In the genomic region with DNA sequence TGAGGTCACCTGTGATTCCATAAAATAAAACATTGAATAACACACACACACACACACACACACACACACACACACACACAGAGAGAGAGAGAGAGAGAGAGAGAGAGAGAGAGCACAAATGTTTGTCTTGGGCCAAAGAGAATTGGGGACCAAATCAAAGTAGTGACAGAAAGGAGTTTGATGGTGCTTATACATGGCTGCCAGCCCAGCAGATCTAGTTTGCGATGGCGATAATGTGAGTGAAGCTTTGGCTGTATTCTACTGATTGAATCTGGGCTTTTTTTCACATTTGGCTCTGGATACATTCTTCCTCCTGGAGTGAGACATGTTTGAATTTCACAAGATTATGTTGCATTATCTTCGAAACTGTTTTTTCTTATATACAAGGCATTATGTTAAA, we compare ENCODE assay signal across 33 mouse cellular contexts.
"Had no signal": no experiment of that assay in that cellular context is flagged by ENCODE, and none has a peak within 500 bp of the region (broad histone marks: within the 10 kb centered on the region; RNA-seq: fewer than 3 reads in every experiment).

No protein-coding gene starts in this region.

- H3K36me3 ChIP-seq: heart, embryonic 13.5 days; heart, embryonic 15.5 days; hindbrain, embryonic 10.5 days; hindbrain, embryonic 12.5 days; hindbrain, embryonic 13.5 days; hindbrain, embryonic 15.5 days; intestine, embryonic 15.5 days; kidney, embryonic 15.5 days had no signal

- H3K4me3 ChIP-seq: heart, embryonic 13.5 days; heart, embryonic 15.5 days; hindbrain, embryonic 10.5 days; hindbrain, embryonic 12.5 days; hindbrain, embryonic 13.5 days; hindbrain, embryonic 15.5 days; intestine, embryonic 15.5 days; kidney, embryonic 15.5 days; layer of hippocampus, adult 2 months; left cerebral cortex, adult 2 months had no signal

- DNase-seq: heart, postnatal 10 days; heart, postnatal 14 days; heart, postnatal 36 days; heart, postnatal 4 days; kidney, adult 11 months; kidney, adult 18-20 months; kidney, adult 2 months; kidney, adult 8-10 months; kidney, adult 9 months; kidney, postnatal 10 days; kidney, postnatal 14 days; kidney, postnatal 25 days; kidney, postnatal 36 days; kidney, postnatal 4 days; layer of hippocampus, adult 9-11 months; layer of hippocampus, postnatal 36 days had no signal

- H3K4me2 ChIP-seq: heart, embryonic 13.5 days; heart, embryonic 15.5 days; hindbrain, embryonic 12.5 days; hindbrain, embryonic 13.5 days; hindbrain, embryonic 14.5 days; hindbrain, embryonic 15.5 days; intestine, embryonic 15.5 days; kidney, embryonic 15.5 days had no signal

- H3K4me1 ChIP-seq: heart, embryonic 13.5 days; heart, embryonic 15.5 days; hindbrain, embryonic 10.5 days; hindbrain, embryonic 12.5 days; hindbrain, embryonic 13.5 days; hindbrain, embryonic 15.5 days; intestine, embryonic 15.5 days had no signal

- H3K27me3 ChIP-seq: heart, embryonic 13.5 days; heart, embryonic 15.5 days; hindbrain, embryonic 12.5 days; hindbrain, embryonic 13.5 days; hindbrain, embryonic 15.5 days; intestine, embryonic 15.5 days; kidney, embryonic 15.5 days had no signal

- H3K9me3 ChIP-seq: heart, embryonic 15.5 days; hindbrain, embryonic 12.5 days; hindbrain, embryonic 13.5 days; hindbrain, embryonic 15.5 days; intestine, embryonic 15.5 days; kidney, embryonic 15.5 days had no signal

- H3K9ac ChIP-seq: heart, embryonic 13.5 days; heart, embryonic 15.5 days; hindbrain, embryonic 12.5 days; hindbrain, embryonic 13.5 days; hindbrain, embryonic 14.5 days; hindbrain, embryonic 15.5 days; intestine, embryonic 15.5 days; kidney, embryonic 15.5 days had no signal

- H3K27ac ChIP-seq: heart, embryonic 13.5 days; heart, embryonic 15.5 days; hindbrain, embryonic 10.5 days; hindbrain, embryonic 12.5 days; hindbrain, embryonic 13.5 days; hindbrain, embryonic 14.5 days; hindbrain, embryonic 15.5 days; hindbrain, postnatal 0 days; intestine, embryonic 15.5 days; kidney, embryonic 15.5 days; kidney, postnatal 0 days; layer of hippocampus, adult 2 months; left cerebral cortex, adult 2 months had no signal

- ATAC-seq: hindbrain, embryonic 16.5 days; hindbrain, postnatal 0 days; inflammation-experienced regulatory T-cells, adult 6 months; intestine, embryonic 15.5 days; intestine, embryonic 16.5 days; intestine, postnatal 0 days had no signal
